Mouse (Mus musculus) limb, embryonic 13.5 days (tissue): Measurements from ENCODE around the gene 4930524N10Rik. TPM values are rescaled to one million over a fixed set of nuclear protein-coding genes. Genes with fewer than 3 reads are reported as not detected.

ENCODE experiments used
- ATAC-seq: fragments of 200-750 bp; cut with Nextera tagmentation; 2 replicates; pipeline ENCODE4 v1.8.0; 2017; ENCODE audit warnings: low read depth, moderate number of reproducible peaks, moderate TSS enrichment; ENCODE audit not compliant: low FRiP score
- H3K27ac ChIP-seq: fragments of 300-500 bp; sonication (generic); 2 replicates; pipeline ENCODE4 v1.5.1; 2015; ENCODE audit warnings: inconsistent platforms, mild to moderate bottlenecking, moderate library complexity
- H3K27me3 ChIP-seq: fragments of 300-500 bp; sonication (generic); 2 replicates; pipeline ENCODE4 v1.6.1; 2015; ENCODE audit warnings: mild to moderate bottlenecking, inconsistent platforms
- H3K36me3 ChIP-seq: fragments of 300-500 bp; sonication (generic); 2 replicates; pipeline ENCODE4 v1.6.1; 2015; ENCODE audit warnings: inconsistent platforms, mild to moderate bottlenecking, moderate library complexity
- H3K4me1 ChIP-seq: fragments of 300-500 bp; sonication (generic); 2 replicates; pipeline ENCODE4 v1.6.1; 2015; ENCODE audit warnings: inconsistent platforms
- H3K4me2 ChIP-seq: fragments of 300-500 bp; sonication (generic); replicated peaks from 2 replicates; pipeline ENCODE4 v1.6.1; 2015; ENCODE audit warnings: inconsistent platforms, mild to moderate bottlenecking, moderate library complexity
- H3K4me3 ChIP-seq: fragments of 300-500 bp; sonication (generic); 2 replicates; pipeline ENCODE4 v1.5.1; 2015; ENCODE audit warnings: moderate library complexity, mild to moderate bottlenecking, inconsistent platforms
- H3K9ac ChIP-seq: fragments of 300-500 bp; sonication (generic); 2 replicates; pipeline ENCODE4 v1.6.1; 2015; ENCODE audit warnings: mild to moderate bottlenecking, inconsistent platforms
- H3K9me3 ChIP-seq: fragments of 300-500 bp; sonication (generic); 2 replicates; pipeline ENCODE4 v1.6.1; 2016; ENCODE audit warnings: inconsistent platforms
- WGBS: fragments of 180-500 bp; shearing (Covaris S2); methylation state at CpG from one replicate; pipeline ENCODE4 v1.1.7; 2015; 5-methylcytosine and 5-hydroxymethylcytosine counted together
- polyA plus RNA-seq: library from polyadenylated mRNA; unstranded; fragments of >200 nt; fragmentation: Nextera tagmentation; extraction: Ambion mirVana; gene quantifications from 2 replicates; pipeline ENCODE4 v1.2.1, GENCODE M21; 2015

Gene 4930524N10Rik
- not detected in 2 replicates for polyA plus RNA-seq

DNA sequence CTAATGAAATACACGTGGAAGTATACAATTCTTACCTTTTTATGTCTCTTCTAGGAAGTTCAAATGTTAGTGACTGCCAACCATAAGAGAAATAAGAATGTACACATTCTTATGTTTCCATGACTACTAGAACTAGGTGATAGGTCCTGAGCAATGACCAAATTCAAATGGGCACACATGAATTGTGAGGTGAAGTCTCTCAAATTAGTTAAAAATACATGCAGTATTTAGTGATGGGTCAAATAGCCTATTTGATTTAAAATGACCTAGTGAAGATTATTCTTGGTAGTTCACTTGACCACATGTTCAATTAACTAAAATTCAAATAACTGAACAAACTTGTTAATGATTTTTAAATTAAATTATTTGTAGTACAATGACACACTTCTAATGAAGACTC, at the start of gene 4930524N10Rik:
TSS of gene 4930524N10Rik (minus strand) at position 101 of the 400 bp plus-strand sequence.
- Histone ChIP-seq H3K36me3 (no peaks in the 10 kb centered on the region), H3K9ac (no peak within 1 kb of the TSS), H3K27ac (no peak within 1 kb of the TSS), H3K9me3 (no peaks in the 10 kb centered on the region), H3K4me2 (no peak within 1 kb of the TSS), H3K4me3 (no peak within 1 kb of the TSS), H3K27me3 (no peaks in the 10 kb centered on the region), H3K4me1 (no peaks in the 10 kb centered on the region)
- WGBS: 19% methylated on average over 1 of the region's 1 CpGs
- ATAC-seq: no peak

DNA sequence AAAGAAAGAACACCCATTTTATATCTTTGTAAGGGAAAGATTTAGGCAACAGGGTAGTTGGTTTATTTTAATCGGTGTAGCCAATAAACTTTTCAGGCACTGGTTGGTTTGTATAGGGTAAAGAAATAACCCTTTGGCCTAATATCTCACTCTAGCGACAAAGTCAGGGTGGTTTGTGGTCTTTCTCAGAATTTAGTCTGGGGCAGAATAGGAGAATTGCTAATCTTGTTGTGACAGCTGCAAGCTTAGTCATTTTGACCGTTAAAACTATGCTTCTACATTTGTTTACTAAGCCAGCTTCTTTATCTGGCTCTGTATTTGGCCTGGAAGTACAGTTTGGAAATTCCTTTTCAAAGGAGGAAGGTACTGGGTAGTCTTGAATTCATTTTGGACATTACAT, 6.8 kb upstream of the 4930524N10Rik start:
- no peak overlapping the region for H3K4me3 ChIP-seq
- no peak overlapping the region for H3K9ac ChIP-seq
- no peaks in the 10 kb centered on the region for H3K36me3 ChIP-seq
- no peaks in the 10 kb centered on the region for H3K27me3 ChIP-seq
- H3K4me1 ChIP-seq: no peaks in the 10 kb centered on the region
- no peak overlapping the region for H3K4me2 ChIP-seq
- no peak overlapping the region for H3K27ac ChIP-seq
- H3K9me3 ChIP-seq: no peaks in the 10 kb centered on the region; the same call in 1 of the 2 replicates
- no peak for ATAC-seq
- 62% methylated on average over 3 of the region's 3 CpGs for WGBS

DNA sequence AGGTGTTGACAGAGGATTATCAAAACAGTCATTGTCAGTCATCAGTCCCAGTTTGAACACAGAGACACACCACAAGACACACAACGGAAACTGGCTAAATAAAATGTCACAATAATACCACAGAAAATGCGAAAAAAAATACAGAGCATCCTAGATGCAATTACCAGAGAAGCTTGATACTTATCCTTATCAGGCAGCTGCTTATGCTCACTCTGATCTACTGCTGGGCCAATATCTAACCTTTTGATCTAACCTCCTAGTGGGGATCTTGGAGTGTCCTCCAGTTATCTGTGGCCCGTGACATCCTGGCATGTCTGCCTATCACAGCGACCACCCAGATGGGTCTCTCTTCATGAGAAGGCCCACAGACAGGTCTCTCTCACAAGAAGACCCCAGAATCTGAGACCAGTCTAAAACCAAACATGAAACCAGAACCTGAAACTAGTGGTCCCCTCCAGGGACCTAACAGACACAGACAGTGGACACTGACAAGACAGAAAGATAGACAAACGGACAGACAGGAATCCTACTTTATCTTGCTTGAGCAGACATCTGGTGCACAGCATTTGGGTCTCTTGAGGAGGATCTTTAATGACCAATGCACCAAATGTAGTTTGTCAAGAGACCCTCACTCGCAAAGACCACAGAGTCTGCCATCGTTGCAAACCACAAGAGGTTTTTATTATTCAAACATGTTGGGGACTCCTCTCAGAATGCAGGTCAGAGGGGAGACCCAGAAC, 6.3 kb upstream of the 4930524N10Rik start:
- 82% methylated on average over 7 of the region's 7 CpGs for WGBS
- H3K4me1 ChIP-seq: no peaks in the 10 kb centered on the region
- H3K36me3 ChIP-seq: no peaks in the 10 kb centered on the region
- H3K4me3 ChIP-seq: no peak overlapping the region
- no peaks in the 10 kb centered on the region; the same call in 1 of the 2 replicates for H3K9me3 ChIP-seq
- no peak for ATAC-seq
- no peaks in the 10 kb centered on the region for H3K27me3 ChIP-seq
- H3K27ac ChIP-seq: no peak overlapping the region
- H3K9ac ChIP-seq: no peak overlapping the region
- H3K4me2 ChIP-seq: no peak overlapping the region

DNA sequence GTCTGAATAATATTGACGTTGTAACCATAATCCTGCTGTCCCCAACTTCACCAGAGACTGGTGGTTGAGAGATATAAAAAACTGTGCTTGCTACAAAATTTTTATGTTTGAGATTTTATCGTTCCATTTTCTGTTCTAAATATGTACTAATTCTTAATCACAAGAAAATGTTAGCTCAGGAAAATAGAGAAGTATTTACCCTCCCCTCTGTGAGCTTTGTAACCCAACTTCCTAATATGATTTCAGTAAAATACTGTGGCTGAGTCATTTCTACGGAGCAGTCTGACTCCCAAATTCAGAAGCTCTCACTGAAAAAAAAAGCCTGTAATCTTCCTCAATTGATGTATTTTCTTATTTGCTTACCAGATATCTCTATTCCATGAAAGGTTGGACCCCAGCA, 4.7 kb upstream of the 4930524N10Rik start:
- no peaks in the 10 kb centered on the region for H3K4me1 ChIP-seq
- 84% methylated on average over 3 of the region's 3 CpGs for WGBS

More for the DNA sequence above, 4.7 kb upstream of the 4930524N10Rik start:
- Histone ChIP-seq H3K9me3 (no peaks in the 10 kb centered on the region; the same call in 1 of the 2 replicates), H3K27me3 (no peaks in the 10 kb centered on the region), H3K36me3 (no peaks in the 10 kb centered on the region), H3K27ac (no peak overlapping the region), H3K9ac (no peak overlapping the region), H3K4me2 (no peak overlapping the region), H3K4me3 (no peak overlapping the region)
- ATAC-seq: no peak

Other genes with a start within 250 kb of the 4930524N10Rik start
- not detected in 2 replicates for gene Gm15140, start 222.7 kb downstream of the 4930524N10Rik start, polyA plus RNA-seq
- not detected in 2 replicates for gene Samt4, start 138.6 kb upstream of the 4930524N10Rik start, polyA plus RNA-seq
- gene Samt2, start 236.0 kb upstream of the 4930524N10Rik start, polyA plus RNA-seq: not detected in 2 replicates